Mouse (Mus musculus): Measurements from ENCODE around the gene Hoxc5. TPM values are rescaled to one million over a fixed set of nuclear protein-coding genes. Genes with fewer than 3 reads are reported as not detected.
A peak's percentile ranks its signal among the peaks of the same experiment; 100 is the strongest.

Hoxc5 gene
- total RNA-seq, 4 experiments from 2014 or later = 6.4 to 16.0 (median 11.4) TPM

GRCm38 (mm10) chr15:102967511-102968397, 511 bp downstream of the Hoxc5 start:
- DNase-seq = no peak

- DNase-seq = no peak
Measured at GRCm38 (mm10) chr15:102969296-102969695, 2.1 kb downstream of the Hoxc5 start.

GRCm38 (mm10) chr15:102970740-102971139, 3.5 kb downstream of the Hoxc5 start:
- no peak for DNase-seq

- no peak for DNase-seq
Measured at GRCm38 (mm10) chr15:102972254-102972653, 5.0 kb downstream of the Hoxc5 start.

GRCm38 (mm10) chr15:102972753-102973152, 5.5 kb downstream of the Hoxc5 start:
- DNase-seq = no peak

- no peak for DNase-seq
Measured at GRCm38 (mm10) chr15:102975034-102975433, 7.8 kb downstream of the Hoxc5 start.

- DNase-seq = no peak
Measured at GRCm38 (mm10) chr15:102975688-102976111, 8.5 kb downstream of the Hoxc5 start.

- DNase-seq = no peak
Measured at GRCm38 (mm10) chr15:102976171-102976570, 8.9 kb downstream of the Hoxc5 start, which contains the start of gene Hoxc9. Gene Hoxc9 (plus strand): TSS chr15:102976439.

GRCm38 (mm10) chr15:102976631-102977422, 9.6 kb downstream of the Hoxc5 start:
- no peak for DNase-seq

- DNase-seq = no peak
Measured at GRCm38 (mm10) chr15:102977423-102977974, 10.3 kb downstream of the Hoxc5 start.

GRCm38 (mm10) chr15:102978615-102979515, 11.6 kb downstream of the Hoxc5 start:
- no peak for DNase-seq

- no peak for DNase-seq
Measured at GRCm38 (mm10) chr15:102979936-102980335, 12.7 kb downstream of the Hoxc5 start.

- no peak for DNase-seq
Measured at GRCm38 (mm10) chr15:102980352-102980751, 13.1 kb downstream of the Hoxc5 start.

GRCm38 (mm10) chr15:102980912-102981311, 13.7 kb downstream of the Hoxc5 start:
- DNase-seq = no peak

- no peak for DNase-seq
Measured at GRCm38 (mm10) chr15:102981379-102982288, 14.4 kb downstream of the Hoxc5 start.

GRCm38 (mm10) chr15:102983716-102984115, 16.5 kb downstream of the Hoxc5 start:
- DNase-seq = no peak

GRCm38 (mm10) chr15:102984521-102984920, 17.3 kb downstream of the Hoxc5 start:
- no peak for DNase-seq

- DNase-seq = no peak
Measured at GRCm38 (mm10) chr15:102984925-102985324, 17.7 kb downstream of the Hoxc5 start.

GRCm38 (mm10) chr15:102987124-102987833, 20.0 kb downstream of the Hoxc5 start:
- DNase-seq = peak; percentile 84

- DNase-seq = no peak
Measured at GRCm38 (mm10) chr15:102988078-102988477, 20.8 kb downstream of the Hoxc5 start.

Data from adrenal gland, adult 8-10 months (tissue).